Mouse (Mus musculus) liver, embryonic 14.5 days (tissue): ENCODE data around the gene Hoxa2. TPM values are rescaled to one million over a fixed set of nuclear protein-coding genes. Genes with fewer than 3 reads are reported as not detected.

Source experiments
- ATAC-seq: fragments of 200-750 bp; cut with Nextera tagmentation; 2 replicates; pipeline ENCODE4 v1.8.0; 2017; ENCODE audit warnings: moderate number of reproducible peaks, mild to moderate bottlenecking, moderate library complexity; ENCODE audit not compliant: insufficient read depth
- DNase-seq, 3 experiments: peaks; one replicate each; pipeline ENCODE4 v3.0.0-alpha.2; 2012 to 2013; ENCODE audit warnings: low read depth in 3 of 3, low spot score in 3 of 3
- H3K27ac ChIP-seq: fragments of 300-500 bp; sonication (generic); 2 replicates; pipeline ENCODE4 v1.5.1; 2014; ENCODE audit warnings: moderate library complexity, mild to moderate bottlenecking, control low read depth, inconsistent platforms
- H3K27me3 ChIP-seq: fragments of 300-500 bp; sonication (generic); 2 replicates; pipeline ENCODE4 v1.6.1; 2014; ENCODE audit warnings: mild to moderate bottlenecking, low read length, moderate library complexity; ENCODE audit not compliant: control insufficient read depth, insufficient read depth
- H3K36me3 ChIP-seq: fragments of 300-500 bp; sonication (generic); replicated peaks from 2 replicates; pipeline ENCODE4 v1.6.1; 2014; ENCODE audit warnings: low read depth; ENCODE audit not compliant: control insufficient read depth, insufficient read depth
- H3K4me1 ChIP-seq, 2 experiments: fragments of 200-500 bp in 1 of 2; fragments of 300-500 bp in 1 of 2; sonication (generic) in 1 of 2; replicated peaks; 2 replicates each; pipeline ENCODE4 v1.6.1; 2012 to 2014; ENCODE audit warnings: antibody characterized with exemption in 1 of 2, inconsistent platforms in 1 of 2, low read length in 1 of 2; ENCODE audit not compliant: control insufficient read depth in 2 of 2, insufficient read depth in 2 of 2
- H3K4me2 ChIP-seq: fragments of 300-500 bp; sonication (generic); 2 replicates; pipeline ENCODE4 v1.6.1; 2014; ENCODE audit warnings: low read depth, mild to moderate bottlenecking, control low read depth, moderate library complexity
- H3K4me3 ChIP-seq, 2 experiments: fragments of 200-500 bp in 1 of 2; fragments of 300-500 bp in 1 of 2; sonication (generic) in 1 of 2; 2 replicates each; pipeline ENCODE4 v1.5.1; 2012 to 2014; ENCODE audit warnings: low read depth in 2 of 2, low read length in 2 of 2, mild to moderate bottlenecking in 2 of 2, control low read depth in 1 of 2, inconsistent platforms in 1 of 2, moderate library complexity in 1 of 2; ENCODE audit not compliant: insufficient read depth in 1 of 2
- H3K9ac ChIP-seq: fragments of 300-500 bp; sonication (generic); replicated peaks from 2 replicates; pipeline ENCODE4 v1.6.1; 2014; ENCODE audit warnings: mild to moderate bottlenecking, control low read depth, moderate library complexity
- H3K9me3 ChIP-seq: fragments of 300-500 bp; sonication (generic); 2 replicates; pipeline ENCODE4 v1.6.1; 2016; ENCODE audit warnings: low read length, mixed read lengths; ENCODE audit not compliant: control insufficient read depth
- CTCF ChIP-seq: IDR thresholded peaks from 2 replicates; pipeline ENCODE4 v1.5.1; 2016; ENCODE audit warnings: antibody characterized with exemption, low read depth, control low read depth
- EP300 ChIP-seq: IDR thresholded peaks from 2 replicates; pipeline ENCODE4 v1.6.1; 2016; ENCODE audit warnings: antibody characterized with exemption, low read depth
- WGBS: fragments of 180-500 bp; shearing (Covaris S2); extraction: QIAGEN DNeasy Blood & Tissue Kit; methylation state at CpG from one replicate; pipeline ENCODE4 v1.1.7; 2014; ENCODE audit not compliant: insufficient replicate concordance; 5-methylcytosine and 5-hydroxymethylcytosine counted together
- polyA plus RNA-seq, 2 experiments: library from polyadenylated mRNA; depleted of rRNA in 1 of 2; stranded (reverse) in 1 of 2; unstranded in 1 of 2; fragments of >200 nt; fragmentation: Nextera tagmentation in 1 of 2; extraction: Ambion mirVana in 1 of 2; gene quantifications; 2 replicates each; pipeline versions ENCODE4 v1.2.1 to v1.2.3; 2012 to 2014

Hoxa2 gene
- polyA plus RNA-seq, 2 experiments = 0.14 to 0.26 TPM

DNA sequence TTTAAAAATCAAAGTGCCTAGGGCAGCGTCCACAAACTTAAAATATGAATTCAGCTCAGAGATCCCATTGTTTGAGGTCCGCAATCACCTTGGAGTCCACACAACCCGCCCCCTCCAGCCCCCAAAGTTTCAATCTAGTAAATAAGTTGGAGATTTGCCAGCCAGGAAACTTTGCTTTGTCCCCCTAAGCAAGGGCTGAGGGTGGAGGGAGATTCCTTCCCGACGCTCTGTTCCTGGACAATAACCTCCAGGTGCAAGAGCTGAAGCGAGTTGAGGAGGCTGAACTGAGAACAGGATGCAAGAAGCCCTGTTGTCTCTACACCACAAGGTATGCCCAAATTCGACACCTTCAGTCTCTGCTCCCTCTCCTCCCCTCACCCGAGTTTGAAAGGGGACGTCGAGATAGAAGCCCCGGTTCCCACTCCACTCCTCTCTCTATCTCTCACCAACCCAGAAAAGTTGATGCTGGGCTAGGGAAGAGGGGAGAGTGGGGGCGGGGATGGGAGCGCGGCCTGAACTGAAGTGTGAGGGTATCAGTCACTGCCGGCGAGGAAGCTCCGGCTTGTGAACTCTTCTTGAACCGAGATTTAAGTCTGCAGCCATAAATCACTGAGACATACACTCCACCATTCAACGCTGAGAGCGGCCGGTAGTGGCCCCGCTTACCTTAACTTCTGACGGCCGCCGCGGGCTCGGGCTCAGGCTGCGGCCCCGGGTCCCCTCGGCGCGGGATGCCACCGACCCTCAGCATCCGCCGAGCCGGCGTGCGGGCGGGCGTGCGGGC lies 10.5 kb upstream of the Hoxa2 start:
- Histone ChIP-seq H3K4me1 (no peaks in the 10 kb centered on the region), H3K9me3 (no peaks in the 10 kb centered on the region), H3K4me2 (peak overlapping the region; percentile 2), H3K27me3 (peaks cover 100% of the 10 kb centered on the region), H3K9ac (no peak overlapping the region), H3K27ac (no peak overlapping the region), H3K4me3 (peak overlapping the region; percentile 21 to 41), H3K36me3 (no peaks in the 10 kb centered on the region)
- TF ChIP-seq EP300 (no peak), CTCF (no peak)
- WGBS = 3% methylated on average over 41 of the region's 41 CpGs
- DNase-seq = no peak
- no peak for ATAC-seq

DNA sequence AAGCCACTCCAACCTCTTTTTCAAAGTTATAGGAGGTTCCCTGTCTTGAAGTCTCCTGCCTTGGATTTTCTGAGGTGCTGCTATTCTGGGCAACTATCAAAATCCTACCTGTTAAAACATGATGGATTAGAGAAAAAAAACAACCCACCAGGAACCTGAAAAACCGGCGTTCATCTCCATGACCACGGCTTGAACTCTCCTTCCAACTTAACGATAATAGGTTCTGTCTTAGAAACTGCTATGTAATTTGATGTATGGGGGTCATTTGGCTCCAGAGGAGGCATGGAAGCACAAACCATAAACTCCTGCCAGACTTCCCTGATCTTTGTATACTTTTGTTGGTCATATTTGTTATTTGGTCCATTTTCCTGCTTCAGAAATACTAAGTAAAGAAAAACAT lies 9.0 kb upstream of the Hoxa2 start:
- Histone ChIP-seq H3K9ac (no peak overlapping the region), H3K4me2 (no peak overlapping the region)

DNA sequence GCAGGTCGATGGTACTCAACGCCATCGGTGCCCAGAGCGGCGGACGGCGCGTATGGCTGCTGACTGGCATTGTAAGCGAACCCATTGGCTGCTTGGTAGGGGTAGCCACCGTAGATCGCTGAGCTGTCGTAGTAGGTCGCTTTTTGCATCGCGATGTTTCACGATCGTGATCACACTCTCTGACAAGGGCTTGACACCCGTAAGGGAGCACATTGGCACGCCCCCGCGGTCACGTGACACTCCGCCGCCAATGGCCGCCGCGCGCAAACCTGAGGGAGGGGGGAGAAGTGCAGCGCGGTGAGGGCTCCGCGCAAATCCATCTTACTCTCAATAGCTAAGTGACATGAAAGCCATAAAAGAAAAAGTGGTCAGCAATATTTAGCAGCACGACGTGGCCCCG lies 7.9 kb upstream of the Hoxa2 start:
- peak overlapping the region; percentile 34 for H3K4me2 ChIP-seq
- peak; percentile 15; the same call in 1 of the 2 replicates for ATAC-seq
- no peaks in the 10 kb centered on the region for H3K4me1 ChIP-seq
- TF ChIP-seq CTCF (no peak), EP300 (no peak)
- no peaks in the 10 kb centered on the region for H3K36me3 ChIP-seq
- H3K9me3 ChIP-seq = no peaks in the 10 kb centered on the region
- no peak overlapping the region for H3K27ac ChIP-seq
- peak in 1 of 3 experiments; percentile 10 for DNase-seq
- H3K9ac ChIP-seq = no peak overlapping the region
- H3K27me3 ChIP-seq = peaks cover 98% of the 10 kb centered on the region
- 3% methylated on average over 35 of the region's 35 CpGs for WGBS
- no peak overlapping the region for H3K4me3 ChIP-seq

More for the DNA sequence above, 9.0 kb upstream of the Hoxa2 start:
- DNase-seq (no peak), ATAC-seq (no peak)
- TF ChIP-seq EP300 (no peak), CTCF (no peak)
- H3K9me3 ChIP-seq = no peaks in the 10 kb centered on the region
- 12% methylated on average over 4 of the region's 4 CpGs for WGBS
- H3K27ac ChIP-seq = no peak overlapping the region
- no peaks in the 10 kb centered on the region for H3K36me3 ChIP-seq
- no peak overlapping the region for H3K4me3 ChIP-seq
- peaks cover 98% of the 10 kb centered on the region for H3K27me3 ChIP-seq
- H3K4me1 ChIP-seq = no peaks in the 10 kb centered on the region

DNA sequence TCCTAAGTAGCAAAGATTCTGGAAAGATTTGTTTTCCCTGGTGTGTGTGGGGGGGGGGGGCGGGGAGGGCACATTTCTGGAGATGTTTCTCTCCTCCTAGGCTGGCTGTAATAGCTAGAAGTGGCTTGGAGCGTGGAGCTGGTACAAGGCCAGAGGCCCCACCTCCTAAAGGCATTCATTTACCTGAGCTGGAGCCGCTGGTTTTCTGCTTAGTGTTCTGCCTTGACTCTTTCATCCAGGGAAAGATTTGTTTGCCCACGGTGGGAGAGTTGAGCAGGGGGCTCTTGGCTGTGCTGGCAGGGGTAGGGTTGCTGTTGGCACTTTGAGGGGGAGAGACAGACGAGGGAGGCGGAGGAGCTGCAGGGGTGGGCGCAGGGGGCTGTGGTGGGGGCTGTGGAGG lies 7.3 kb upstream of the Hoxa2 start:
- DNase-seq (no peak), ATAC-seq (no peak)
- H3K9ac ChIP-seq = no peak overlapping the region
- no peaks in the 10 kb centered on the region for H3K9me3 ChIP-seq
- TF ChIP-seq CTCF = no peak
- TF ChIP-seq EP300 = no peak
- WGBS = 30% methylated on average over 7 of the region's 7 CpGs
- H3K36me3 ChIP-seq = no peaks in the 10 kb centered on the region
- H3K4me2 ChIP-seq = no peak overlapping the region
- H3K27me3 ChIP-seq = peaks cover 98% of the 10 kb centered on the region
- H3K4me3 ChIP-seq = no peak overlapping the region
- H3K27ac ChIP-seq = no peak overlapping the region
- no peaks in the 10 kb centered on the region for H3K4me1 ChIP-seq

DNA sequence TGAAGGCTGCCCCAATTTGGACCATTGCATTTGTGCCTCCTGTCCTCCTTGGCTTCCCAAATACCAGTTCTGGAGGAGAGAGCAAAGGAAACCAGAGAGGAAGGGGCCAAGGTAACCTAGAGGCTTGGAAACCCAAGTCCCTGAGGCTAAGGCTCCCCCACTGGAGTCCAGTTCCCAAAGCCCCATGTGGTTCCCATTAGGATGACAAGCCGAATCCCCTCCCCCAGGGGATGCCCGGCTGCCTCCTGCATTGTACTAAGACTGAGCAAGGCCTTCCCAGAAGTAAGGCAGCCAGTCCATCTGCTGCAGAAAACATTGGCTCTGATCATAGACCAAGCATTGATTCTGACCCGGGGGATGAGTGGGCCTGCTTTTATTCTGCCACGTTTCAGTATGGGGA lies 6.7 kb upstream of the Hoxa2 start:
- Histone ChIP-seq H3K36me3 (no peaks in the 10 kb centered on the region), H3K9me3 (no peaks in the 10 kb centered on the region), H3K4me2 (no peak overlapping the region), H3K9ac (no peak overlapping the region), H3K4me3 (no peak overlapping the region), H3K27ac (no peak overlapping the region), H3K4me1 (no peaks in the 10 kb centered on the region), H3K27me3 (peaks cover 98% of the 10 kb centered on the region)
- ATAC-seq (no peak), DNase-seq (no peak)
- TF ChIP-seq CTCF (no peak), EP300 (no peak)
- WGBS = 34% methylated on average over 4 of the region's 4 CpGs
